Mouse (Mus musculus) small intestine, adult 2 months (tissue): ENCODE measurements around the gene Acot11.

Source experiments
- CTCF ChIP-seq: fragments of 200-500 bp; IDR thresholded peaks from 2 replicates; pipeline ENCODE4 v1.5.1; 2012; ENCODE audit warnings: low read depth, mild to moderate bottlenecking, control low read depth, inconsistent platforms, low read length, moderate library complexity, mixed read lengths; ENCODE audit not compliant: insufficient replicate concordance, insufficient read length; ENCODE audit errors: extremely low read depth
- POLR2A ChIP-seq: fragments of 200-500 bp; IDR thresholded peaks from 2 replicates; pipeline ENCODE4 v1.6.1; 2012; ENCODE audit warnings: low read depth, mild to moderate bottlenecking, control low read depth, inconsistent platforms, low read length, moderate library complexity

GRCm38 (mm10) chr4:106730814-106731213, 74.0 kb downstream of the Acot11 start, which contains the start of gene Mroh7:
- TF ChIP-seq POLR2A (no peak), CTCF (no peak)
